Mouse (Mus musculus): ENCODE measurements around the gene Fam32a.
A peak's percentile ranks its signal among the peaks of the same experiment; 100 is the strongest.

Fam32a gene

GRCm38 (mm10) chr8:72240403-72240763, 20.9 kb downstream of the Fam32a start:
- no peak for DNase-seq (ENCODE audit: low read depth)

DNA sequence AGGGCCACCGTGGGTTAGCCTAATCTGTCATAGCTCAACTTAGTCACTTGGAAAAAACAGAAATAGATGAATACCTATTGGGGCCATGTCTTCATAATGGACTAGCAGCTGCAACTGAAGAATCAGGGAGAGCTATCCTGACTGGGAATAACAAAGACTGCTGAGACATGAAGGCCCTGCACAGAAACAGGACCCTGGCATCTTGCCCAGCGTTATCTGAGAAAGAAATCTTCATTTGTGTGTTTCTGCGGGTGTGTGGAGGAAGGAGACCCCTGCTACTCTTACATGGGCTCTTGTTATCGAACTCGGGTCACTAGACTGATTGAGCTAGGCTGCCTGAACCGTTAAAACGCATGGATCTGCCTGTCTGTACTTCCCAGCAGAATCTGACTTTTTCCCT, 21.4 kb downstream of the Fam32a start:
- no peak for DNase-seq (ENCODE audit: low read depth)

DNA sequence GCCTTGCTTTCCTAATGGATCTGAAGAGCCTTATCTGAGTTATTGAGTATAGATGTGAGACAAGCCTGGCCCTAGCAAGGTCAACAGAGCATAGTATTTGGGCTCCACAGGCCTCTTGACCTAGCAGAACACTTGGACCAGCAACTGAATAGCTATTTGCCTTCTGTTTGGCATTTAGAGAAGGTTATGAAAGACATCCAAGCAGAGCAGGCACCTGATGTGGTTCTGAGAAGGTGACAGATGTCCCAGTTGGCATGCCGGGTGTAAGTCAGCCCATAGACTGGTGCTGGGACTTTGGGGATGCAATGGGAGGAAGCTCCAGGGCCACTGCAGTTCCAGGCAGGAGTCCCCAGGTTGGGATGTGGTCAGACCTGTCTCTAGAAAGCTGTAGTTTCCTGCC, 22.7 kb downstream of the Fam32a start:
- DNase-seq (ENCODE audit: low read depth), result no peak

- DNase-seq (ENCODE audit: low read depth), result no peak
Measured at GRCm38 (mm10) chr8:72244610-72245009, 25.1 kb downstream of the Fam32a start.

DNA sequence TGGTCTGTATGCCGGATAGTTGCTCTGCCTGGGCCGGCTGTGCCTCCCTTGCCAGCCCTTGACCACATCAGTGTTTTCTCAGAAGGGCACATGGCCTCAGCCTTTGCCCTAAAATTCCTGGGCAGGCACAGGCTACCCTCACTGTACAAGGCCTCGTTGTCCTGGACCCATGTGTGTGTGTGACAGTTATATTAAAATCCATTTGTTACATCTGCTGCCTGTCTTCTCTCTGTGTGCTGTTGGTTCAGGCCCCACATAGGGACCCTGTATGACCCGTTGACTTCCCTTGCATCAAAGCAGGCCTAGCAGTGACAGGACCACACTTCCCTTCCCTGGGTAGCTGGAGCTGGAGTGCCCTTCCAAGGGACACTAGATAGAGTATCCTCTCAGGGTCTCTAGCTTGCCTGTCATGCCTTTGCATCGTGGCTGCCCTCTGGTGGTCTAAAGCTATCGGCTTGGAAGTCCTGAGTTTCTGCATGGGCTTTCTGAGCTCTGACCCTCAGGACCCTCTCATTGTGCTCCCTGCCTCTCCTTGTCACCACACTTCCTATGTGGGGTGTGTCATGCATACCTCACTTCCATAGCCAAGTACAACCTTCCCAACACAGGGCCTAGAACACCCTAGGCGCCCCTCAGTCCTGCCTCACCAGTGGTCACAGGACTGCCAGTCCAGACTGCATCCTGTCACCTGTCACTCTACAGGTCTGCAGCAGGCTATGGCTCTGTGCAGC, 37.8 kb downstream of the Fam32a start:
- no peak for DNase-seq (ENCODE audit: low read depth)

DNA sequence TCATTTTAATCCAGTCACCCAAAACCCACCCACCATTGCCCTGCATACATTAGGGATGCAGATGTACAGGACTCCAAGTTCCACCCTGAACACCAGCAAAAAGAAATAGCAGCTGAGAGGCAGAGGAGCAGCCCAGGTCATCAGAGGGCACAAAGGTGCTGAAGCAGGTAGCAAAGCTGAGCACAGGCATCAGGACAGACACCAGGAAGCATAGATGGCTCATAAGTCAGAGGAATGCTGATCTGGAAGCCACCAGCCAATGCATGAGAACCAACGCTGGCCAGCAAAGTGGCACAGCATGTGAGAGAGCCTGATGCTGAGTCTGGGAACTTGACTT, 38.3 kb downstream of the Fam32a start:
- no peak for DNase-seq (ENCODE audit: low read depth)

- no peak for DNase-seq (ENCODE audit: low read depth)
Measured at GRCm38 (mm10) chr8:72259862-72260261, 40.3 kb downstream of the Fam32a start.

- no peak for DNase-seq (ENCODE audit: low read depth)
Measured at GRCm38 (mm10) chr8:72260585-72260984, 41.1 kb downstream of the Fam32a start.

- peak; percentile 59 for DNase-seq (ENCODE audit: low read depth)
Measured at GRCm38 (mm10) chr8:72261019-72261418, 41.5 kb downstream of the Fam32a start.

DNA sequence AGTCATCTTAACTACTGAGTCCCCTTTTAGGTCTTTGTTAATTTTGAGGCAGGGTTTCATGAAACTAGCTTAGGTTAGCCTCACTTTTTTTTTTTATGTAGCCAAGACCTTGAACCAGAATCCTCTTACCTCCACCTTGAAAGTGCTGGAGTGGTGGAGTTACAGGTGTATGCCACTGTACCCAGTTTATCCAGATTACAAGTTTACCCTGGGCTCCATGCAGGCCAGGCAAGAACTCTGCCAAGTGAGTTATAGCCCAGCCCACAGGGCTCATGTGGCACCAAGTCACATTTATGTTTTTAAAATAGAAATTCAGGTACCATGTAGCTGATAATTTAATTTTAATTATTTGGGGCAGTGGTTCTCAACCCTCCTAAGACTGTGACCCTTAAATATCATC, 41.9 kb downstream of the Fam32a start:
- DNase-seq (ENCODE audit: low read depth), result no peak

GRCm38 (mm10) chr8:72261872-72262271, 42.3 kb downstream of the Fam32a start:
- no peak for DNase-seq (ENCODE audit: low read depth)

- DNase-seq (ENCODE audit: low read depth), result no peak
Measured at GRCm38 (mm10) chr8:72262756-72263155, 43.2 kb downstream of the Fam32a start.

DNA sequence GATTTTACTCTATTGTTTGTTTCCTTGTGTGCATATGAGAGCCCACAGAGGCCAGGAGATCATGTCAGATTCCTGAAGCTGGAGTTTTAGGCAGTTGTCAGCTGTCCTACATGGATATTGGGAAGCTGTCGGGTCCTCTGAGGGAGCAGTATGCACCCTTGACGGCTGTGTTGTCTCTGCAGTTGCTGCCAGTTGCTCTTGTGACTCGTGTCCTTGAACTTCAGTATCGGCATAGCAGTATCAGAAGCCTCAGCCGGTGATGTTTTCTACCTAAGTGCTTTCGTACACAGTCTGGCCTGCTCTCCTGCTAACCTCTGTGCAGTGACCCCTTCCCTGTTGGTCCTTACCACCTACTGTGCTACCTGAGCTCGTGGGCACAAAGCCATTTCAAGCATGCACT, 43.9 kb downstream of the Fam32a start:
- no peak for DNase-seq (ENCODE audit: low read depth)

GRCm38 (mm10) chr8:72265342-72265741, 45.8 kb downstream of the Fam32a start:
- DNase-seq (ENCODE audit: low read depth), result no peak

DNA sequence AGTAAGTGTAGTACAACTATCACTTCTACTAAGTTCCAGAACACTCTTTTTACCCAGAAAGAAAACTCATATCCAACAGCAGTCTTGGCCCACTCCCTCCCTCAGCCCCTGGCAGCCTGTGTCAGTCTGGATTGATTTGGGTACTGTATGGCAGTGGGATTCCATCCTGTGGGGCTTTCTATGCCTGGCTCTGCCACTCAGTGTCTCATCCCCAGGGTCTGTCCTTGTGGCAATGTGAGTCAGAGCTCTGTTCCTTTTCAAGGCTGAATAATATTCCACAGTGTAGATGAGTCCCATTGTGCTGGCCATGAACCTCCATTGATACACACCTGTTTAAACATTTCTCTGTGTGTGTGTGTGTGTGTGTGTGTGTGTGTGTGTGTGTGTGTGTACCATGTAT, 47.1 kb downstream of the Fam32a start:
- DNase-seq (ENCODE audit: low read depth), result no peak

GRCm38 (mm10) chr8:72267106-72267505, 47.6 kb downstream of the Fam32a start:
- DNase-seq (ENCODE audit: low read depth), result no peak

GRCm38 (mm10) chr8:72268356-72268755, 48.8 kb downstream of the Fam32a start:
- DNase-seq (ENCODE audit: low read depth), result peak; percentile 60

- DNase-seq (ENCODE audit: low read depth), result no peak
Measured at GRCm38 (mm10) chr8:72270606-72271005, 51.1 kb downstream of the Fam32a start.

GRCm38 (mm10) chr8:72271051-72271660, 51.6 kb downstream of the Fam32a start:
- DNase-seq (ENCODE audit: low read depth), result no peak

DNA sequence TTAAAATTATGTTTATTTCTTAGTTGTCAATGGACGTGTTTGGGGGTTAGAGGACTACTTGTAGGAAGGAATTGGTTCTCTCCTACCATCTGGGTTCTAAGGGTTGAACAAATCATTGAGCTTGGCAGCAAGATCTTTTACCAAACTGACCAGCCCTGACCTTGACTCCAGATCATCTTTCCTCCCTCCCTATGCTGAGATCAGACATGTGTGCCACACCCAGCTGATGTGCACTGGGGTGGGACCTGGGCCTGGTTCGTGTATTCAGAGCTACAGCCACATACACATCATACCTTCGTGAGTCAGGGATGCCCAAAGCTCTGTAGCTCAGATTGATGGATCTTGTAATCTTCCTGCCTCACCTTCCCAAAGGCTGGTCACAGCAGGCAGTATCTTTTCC, 52.2 kb downstream of the Fam32a start:
- DNase-seq (ENCODE audit: low read depth), result no peak

- no peak for DNase-seq (ENCODE audit: low read depth)
Measured at GRCm38 (mm10) chr8:72272361-72272760, 52.8 kb downstream of the Fam32a start.

GRCm38 (mm10) chr8:72273111-72273770, 53.7 kb downstream of the Fam32a start:
- DNase-seq (ENCODE audit: low read depth), result no peak

GRCm38 (mm10) chr8:72273807-72274206, 54.3 kb downstream of the Fam32a start:
- DNase-seq (ENCODE audit: low read depth), result no peak

All from c-Kit-positive CD71-positive TER-119-negative erythroid progenitor cells, embryonic 14.5 days (primary cell).